Mouse (Mus musculus) ES-Bruce4 (cell line): ENCODE results near the gene Ubash3a. TPM values are rescaled to one million over a fixed set of nuclear protein-coding genes. Genes with fewer than 3 reads are reported as not detected.

ENCODE experiments used
- H3K27ac ChIP-seq: 2 replicates; pipeline ENCODE4 v1.5.1; 2012; ENCODE audit warnings: low read length, inconsistent platforms; ENCODE audit not compliant: insufficient read depth
- H3K27me3 ChIP-seq: 2 replicates; pipeline ENCODE4 v1.6.1; 2012; ENCODE audit warnings: mild to moderate bottlenecking, low read length, inconsistent platforms; ENCODE audit not compliant: control insufficient read depth, poor library complexity, insufficient read depth, severe bottlenecking
- H3K36me3 ChIP-seq: 2 replicates; pipeline ENCODE4 v1.6.1; 2012; ENCODE audit warnings: inconsistent platforms, mild to moderate bottlenecking, low read length, moderate library complexity; ENCODE audit not compliant: control insufficient read depth, poor library complexity, insufficient read depth, severe bottlenecking
- H3K4me1 ChIP-seq: one replicate; pipeline ENCODE4 v1.8.1; 2011; ENCODE audit warnings: low read length; ENCODE audit not compliant: control insufficient read depth, insufficient read depth
- H3K4me3 ChIP-seq: 2 replicates; pipeline ENCODE4 v1.5.1; 2011; ENCODE audit warnings: low read depth, mild to moderate bottlenecking, low read length
- H3K9ac ChIP-seq: 2 replicates; pipeline ENCODE4 v1.6.1; 2012; ENCODE audit warnings: low read depth, mild to moderate bottlenecking, inconsistent platforms; ENCODE audit not compliant: poor library complexity, severe bottlenecking
- H3K9me3 ChIP-seq: replicated peaks from 2 replicates; pipeline ENCODE4 v1.6.1; 2012; ENCODE audit warnings: mild to moderate bottlenecking, low read length, inconsistent platforms; ENCODE audit not compliant: control insufficient read depth, poor library complexity, insufficient read depth, severe bottlenecking
- CTCF ChIP-seq: IDR thresholded peaks from one replicate; pipeline ENCODE4 v1.8.1; 2011; ENCODE audit warnings: low read depth, low read length
- EP300 ChIP-seq: IDR thresholded peaks from 2 replicates; pipeline ENCODE4 v1.6.1; 2011; ENCODE audit warnings: low read depth, low read length; ENCODE audit not compliant: insufficient read depth
- POLR2A ChIP-seq: IDR thresholded peaks from one replicate; pipeline ENCODE4 v1.8.1; 2011; ENCODE audit warnings: low read length; ENCODE audit not compliant: insufficient read depth
- polyA plus RNA-seq: library from polyadenylated mRNA; stranded (reverse); fragments of >200 nt; gene quantifications from 2 replicates; pipeline ENCODE4 v1.2.4, GENCODE M21; 2011; ENCODE audit warnings: low read depth; ENCODE audit not compliant: missing spikeins, insufficient read depth, insufficient read length

Ubash3a gene
- 3.5 and 4.4 TPM in 2 replicates for polyA plus RNA-seq

DNA sequence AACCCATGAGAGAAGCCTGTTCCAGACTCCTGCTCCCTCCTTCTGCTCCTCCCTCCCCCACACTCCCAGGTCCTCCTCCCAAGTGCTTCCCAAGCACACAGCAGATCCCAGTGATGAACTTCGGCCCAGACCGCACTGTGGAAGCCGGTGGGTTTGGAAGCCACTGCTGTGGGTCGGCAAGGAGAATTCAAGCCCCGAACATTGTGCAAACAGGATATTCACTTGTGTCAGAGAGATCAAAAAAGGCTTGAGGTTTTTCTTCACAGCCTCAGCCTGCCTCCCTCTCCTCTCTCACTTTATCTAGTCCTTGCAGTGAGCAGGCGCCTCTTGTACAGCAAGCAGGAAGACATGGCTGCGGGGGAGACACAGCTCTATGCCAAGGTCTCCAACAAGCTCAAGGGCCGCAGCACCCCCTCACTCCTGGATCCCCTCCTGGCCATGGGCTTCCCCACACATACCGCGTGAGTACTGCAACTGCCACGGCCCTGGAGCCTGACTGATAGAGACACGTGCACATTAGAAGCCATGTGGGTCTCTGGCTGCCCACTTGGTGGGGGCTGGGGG, at the start of gene Ubash3a:
Gene Ubash3a, plus strand, starts transcription at position 103 of the 564 bp plus-strand sequence.
- H3K4me3 ChIP-seq: no peak within 1 kb of the TSS
- no peaks in the 10 kb centered on the region for H3K36me3 ChIP-seq
- H3K4me1 ChIP-seq: no peaks in the 10 kb centered on the region
- H3K27me3 ChIP-seq: no peaks in the 10 kb centered on the region
- H3K9ac ChIP-seq: no peak within 1 kb of the TSS
- TF ChIP-seq POLR2A (no peak), EP300 (no peak), CTCF (no peak)
- no peaks in the 10 kb centered on the region for H3K9me3 ChIP-seq
- no peak within 1 kb of the TSS for H3K27ac ChIP-seq

DNA sequence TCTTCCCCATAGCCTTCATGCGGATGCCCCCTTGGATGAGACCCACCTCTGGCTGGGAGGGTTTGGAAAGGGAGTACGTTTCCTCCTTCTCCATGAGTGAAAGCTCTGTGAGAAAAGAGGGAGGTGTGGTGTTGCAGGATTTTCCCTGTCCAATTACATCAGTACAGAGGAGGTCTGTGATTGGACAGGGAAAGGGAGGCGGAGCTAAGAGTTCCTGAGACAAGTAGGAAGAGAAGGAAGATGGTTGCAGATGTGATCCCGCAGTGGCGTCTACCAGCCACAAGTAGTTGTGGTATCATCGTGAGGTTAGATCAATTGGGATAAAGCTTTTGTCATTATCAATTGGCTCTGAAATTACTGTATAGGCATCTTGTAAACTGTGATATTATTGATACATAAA, 49.8 kb upstream of the Ubash3a start:
- H3K36me3 ChIP-seq: no peaks in the 10 kb centered on the region
- no peaks in the 10 kb centered on the region for H3K9me3 ChIP-seq
- TF ChIP-seq EP300 (no peak), CTCF (no peak), POLR2A (no peak)
- H3K27ac ChIP-seq: no peak overlapping the region
- H3K9ac ChIP-seq: no peak overlapping the region
- H3K4me1 ChIP-seq: no peaks in the 10 kb centered on the region
- H3K4me3 ChIP-seq: no peak overlapping the region
- H3K27me3 ChIP-seq: no peaks in the 10 kb centered on the region

DNA sequence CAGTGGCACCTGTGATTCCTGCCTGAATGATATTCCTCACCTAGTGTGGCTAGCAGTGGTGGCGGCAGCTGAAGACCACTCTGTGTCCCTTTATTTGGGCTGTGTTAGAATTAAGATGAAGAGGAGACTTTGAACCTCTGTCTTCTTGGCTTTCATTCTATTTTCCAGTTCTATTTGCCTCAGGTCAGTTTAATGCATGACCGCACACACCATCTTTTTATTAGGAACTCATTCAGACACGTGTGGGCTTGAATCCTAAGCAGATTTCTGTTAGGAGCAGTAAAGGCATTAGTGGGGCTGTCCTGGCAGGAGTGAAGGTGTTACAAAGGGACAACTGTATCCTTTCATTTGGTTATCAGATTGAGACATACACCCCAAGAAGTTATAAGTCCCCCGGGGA, 47.4 kb upstream of the Ubash3a start:
- TF ChIP-seq POLR2A: no peak
- TF ChIP-seq EP300: no peak
- TF ChIP-seq CTCF: no peak
- no peaks in the 10 kb centered on the region for H3K27me3 ChIP-seq
- H3K27ac ChIP-seq: no peak overlapping the region
- H3K4me1 ChIP-seq: no peaks in the 10 kb centered on the region
- no peaks in the 10 kb centered on the region for H3K9me3 ChIP-seq
- H3K36me3 ChIP-seq: no peaks in the 10 kb centered on the region
- no peak overlapping the region for H3K4me3 ChIP-seq
- H3K9ac ChIP-seq: no peak overlapping the region

DNA sequence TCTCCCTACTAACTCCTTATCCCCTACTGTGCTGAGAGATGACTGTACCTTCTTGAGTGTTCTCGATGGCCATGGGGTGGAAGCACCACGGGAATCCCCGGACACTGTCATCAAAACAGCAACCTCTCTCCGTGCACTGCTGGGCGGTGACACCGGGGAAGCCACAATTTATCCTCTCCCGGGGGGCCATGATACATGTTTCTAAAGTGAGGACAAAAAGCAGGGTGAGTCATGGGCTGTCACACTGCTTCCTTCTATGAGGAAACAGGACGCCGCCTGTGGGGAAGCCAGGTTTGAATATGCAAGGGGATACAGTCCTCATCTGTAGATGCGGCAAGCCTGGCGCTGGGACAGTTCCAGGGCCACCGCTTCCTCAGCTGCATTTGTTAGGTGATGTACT, 45.1 kb upstream of the Ubash3a start:
- Histone ChIP-seq H3K4me3 (no peak overlapping the region), H3K27me3 (no peaks in the 10 kb centered on the region), H3K4me1 (no peaks in the 10 kb centered on the region), H3K27ac (no peak overlapping the region), H3K9ac (no peak overlapping the region), H3K9me3 (no peaks in the 10 kb centered on the region), H3K36me3 (no peaks in the 10 kb centered on the region)
- TF ChIP-seq EP300 (no peak), POLR2A (no peak), CTCF (no peak)

DNA sequence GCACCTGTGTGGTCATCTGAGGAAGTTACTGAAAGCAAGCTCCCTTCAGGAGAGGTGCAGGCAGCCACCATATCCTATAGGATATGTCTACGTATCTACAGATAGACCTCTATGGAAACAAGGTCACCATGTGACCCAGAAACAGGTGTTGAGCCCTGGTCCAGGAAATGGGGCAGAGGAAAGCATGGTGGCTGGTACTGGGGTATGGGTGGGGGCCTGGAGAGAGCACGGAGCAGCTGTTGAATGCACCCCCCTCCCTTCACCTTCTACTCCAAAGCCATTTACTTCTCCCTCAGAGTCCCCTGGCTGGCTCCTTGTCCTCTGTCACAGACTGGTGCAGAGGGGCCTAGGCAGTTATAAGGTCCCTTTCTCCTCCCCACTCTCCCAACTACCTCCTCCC, 43.9 kb upstream of the Ubash3a start:
- Histone ChIP-seq H3K27ac (no peak overlapping the region), H3K9ac (no peak overlapping the region), H3K27me3 (no peaks in the 10 kb centered on the region), H3K9me3 (no peaks in the 10 kb centered on the region), H3K4me3 (no peak overlapping the region), H3K36me3 (no peaks in the 10 kb centered on the region), H3K4me1 (no peaks in the 10 kb centered on the region)
- TF ChIP-seq EP300: no peak
- TF ChIP-seq POLR2A: no peak
- no peak for TF ChIP-seq CTCF

DNA sequence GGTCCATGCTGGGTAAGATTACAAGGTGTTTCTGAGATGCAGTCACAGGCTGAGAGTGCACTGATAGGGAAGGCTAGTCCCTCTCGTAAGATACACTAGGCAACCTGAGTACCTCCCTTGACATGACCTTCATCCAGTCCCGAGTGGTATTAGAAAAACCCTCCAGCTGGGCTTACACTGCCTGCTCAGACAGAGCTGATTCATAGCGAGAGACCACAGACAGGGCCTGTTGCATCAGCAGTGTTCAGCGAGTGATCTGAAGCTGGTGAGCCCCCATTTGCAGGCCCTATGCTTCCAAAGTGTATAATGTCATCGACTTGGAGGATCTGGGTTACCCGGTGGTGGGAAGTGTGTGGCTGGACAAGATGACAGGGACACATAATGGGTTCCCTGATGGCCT, 42.5 kb upstream of the Ubash3a start, which contains the start of gene Tff1:
Gene Tff1, minus strand, starts transcription at position 151 of the 400 bp plus-strand sequence.
- no peaks in the 10 kb centered on the region for H3K36me3 ChIP-seq
- TF ChIP-seq POLR2A (no peak), EP300 (no peak), CTCF (no peak)
- H3K9ac ChIP-seq: no peak within 1 kb of the TSS
- H3K4me3 ChIP-seq: no peak within 1 kb of the TSS
- no peak within 1 kb of the TSS for H3K27ac ChIP-seq
- H3K4me1 ChIP-seq: no peaks in the 10 kb centered on the region
- no peaks in the 10 kb centered on the region for H3K27me3 ChIP-seq
- no peaks in the 10 kb centered on the region for H3K9me3 ChIP-seq
